Mouse (Mus musculus) urinary bladder, postnatal 36 days (tissue): ENCODE measurements around the gene Tk1.
"Not testable (repeated sequence)": the region's sequence is repeated elsewhere in the genome, so short reads cannot be mapped to it uniquely, and the experiment has no call there.

Experiments
- DNase-seq, 2 experiments: peaks; one replicate each; pipeline ENCODE4 v3.0.0; 2022; ENCODE audit warnings: low spot score in 2 of 2, mixed read lengths in 1 of 2

Tk1 gene

GRCm38 (mm10) chr11:117847593-117848215, 21.8 kb upstream of the Tk1 start:
- DNase-seq = no peak

GRCm38 (mm10) chr11:117846640-117847039, 20.7 kb upstream of the Tk1 start:
- no peak for DNase-seq

GRCm38 (mm10) chr11:117845651-117846050, 19.8 kb upstream of the Tk1 start:
- no peak for DNase-seq

- DNase-seq = no peak
Measured at GRCm38 (mm10) chr11:117844997-117845396, 19.1 kb upstream of the Tk1 start.

GRCm38 (mm10) chr11:117843434-117843833, 17.5 kb upstream of the Tk1 start:
- DNase-seq = no peak

- no peak for DNase-seq
Measured at GRCm38 (mm10) chr11:117840910-117841309, 15.0 kb upstream of the Tk1 start.

- no peak for DNase-seq
Measured at GRCm38 (mm10) chr11:117839021-117839420, 13.1 kb upstream of the Tk1 start.

GRCm38 (mm10) chr11:117838572-117838971, 12.7 kb upstream of the Tk1 start:
- no peak for DNase-seq

- DNase-seq = no peak
Measured at GRCm38 (mm10) chr11:117836306-117836705, 10.4 kb upstream of the Tk1 start.

GRCm38 (mm10) chr11:117834086-117834485, 8.2 kb upstream of the Tk1 start:
- no peak for DNase-seq

- DNase-seq = not testable (repeated sequence)
Measured at GRCm38 (mm10) chr11:117833509-117833908, 7.6 kb upstream of the Tk1 start.

GRCm38 (mm10) chr11:117832086-117832969, 6.4 kb upstream of the Tk1 start:
- DNase-seq = peak; percentile 39 to 74

GRCm38 (mm10) chr11:117830401-117830800, 4.5 kb upstream of the Tk1 start:
- no peak for DNase-seq

- peak in 1 of 2 experiments; percentile 34 for DNase-seq
Measured at GRCm38 (mm10) chr11:117829671-117830215, 3.9 kb upstream of the Tk1 start.

- DNase-seq = peak in 1 of 2 experiments; percentile 50
Measured at GRCm38 (mm10) chr11:117828888-117829604, 3.2 kb upstream of the Tk1 start.

GRCm38 (mm10) chr11:117828149-117828887, 2.4 kb upstream of the Tk1 start:
- no peak for DNase-seq

- DNase-seq = no peak
Measured at GRCm38 (mm10) chr11:117827386-117827785, 1.5 kb upstream of the Tk1 start.

GRCm38 (mm10) chr11:117826916-117827315, 1.0 kb upstream of the Tk1 start:
- no peak for DNase-seq

GRCm38 (mm10) chr11:117826164-117826563, 272 bp upstream of the Tk1 start:
- peak in 1 of 2 experiments; percentile 23 for DNase-seq

GRCm38 (mm10) chr11:117824060-117824969, 1.6 kb downstream of the Tk1 start:
- peak; percentile 71 to 83 for DNase-seq
